Mouse (Mus musculus): ENCODE results near the gene Cdyl2.

Cdyl2 gene

GRCm38 (mm10) chr8:116732684-116733647 lies at the start of gene Cdyl2:
Gene Cdyl2, minus strand, starts transcription at chr8:116732991.
- no peak for DNase-seq (ENCODE audit: low read depth, low spot score)

- no peak for DNase-seq (ENCODE audit: low read depth, low spot score)
These were observed 47.8 kb upstream of the Cdyl2 start for GRCm38 (mm10) chr8:116780594-116780993.

GRCm38 (mm10) chr8:116774220-116774619 lies 41.4 kb upstream of the Cdyl2 start:
- DNase-seq (ENCODE audit: low read depth, low spot score), result no peak

GRCm38 (mm10) chr8:116772727-116773126 lies 39.9 kb upstream of the Cdyl2 start:
- DNase-seq (ENCODE audit: low read depth, low spot score), result no peak

GRCm38 (mm10) chr8:116771797-116772343 lies 39.1 kb upstream of the Cdyl2 start:
- no peak for DNase-seq (ENCODE audit: low read depth, low spot score)

GRCm38 (mm10) chr8:116770756-116771155 lies 38.0 kb upstream of the Cdyl2 start:
- DNase-seq (ENCODE audit: low read depth, low spot score), result no peak

- no peak for DNase-seq (ENCODE audit: low read depth, low spot score)
These were observed 23.4 kb upstream of the Cdyl2 start for GRCm38 (mm10) chr8:116756174-116756573.

GRCm38 (mm10) chr8:116755557-116755956 lies 22.8 kb upstream of the Cdyl2 start:
- peak; percentile 55 for DNase-seq (ENCODE audit: low read depth, low spot score)

- DNase-seq (ENCODE audit: low read depth, low spot score), result no peak
These were observed 7.9 kb upstream of the Cdyl2 start for GRCm38 (mm10) chr8:116740726-116741125.

- no peak for DNase-seq (ENCODE audit: low read depth, low spot score)
These were observed 2.5 kb upstream of the Cdyl2 start for GRCm38 (mm10) chr8:116735306-116735705.

GRCm38 (mm10) chr8:116734176-116734575 lies 1.4 kb upstream of the Cdyl2 start:
- DNase-seq (ENCODE audit: low read depth, low spot score), result no peak

- no peak for DNase-seq (ENCODE audit: low read depth, low spot score)
These were observed 840 bp upstream of the Cdyl2 start for GRCm38 (mm10) chr8:116733648-116734014.

- no peak for DNase-seq (ENCODE audit: low read depth, low spot score)
These were observed 661 bp downstream of the Cdyl2 start for GRCm38 (mm10) chr8:116731976-116732683.

GRCm38 (mm10) chr8:116721451-116721850 lies 11.3 kb downstream of the Cdyl2 start:
- DNase-seq (ENCODE audit: low read depth, low spot score), result no peak

GRCm38 (mm10) chr8:116707496-116707895 lies 25.3 kb downstream of the Cdyl2 start:
- no peak for DNase-seq (ENCODE audit: low read depth, low spot score)

GRCm38 (mm10) chr8:116702501-116702900 lies 30.3 kb downstream of the Cdyl2 start:
- DNase-seq (ENCODE audit: low read depth, low spot score), result no peak

GRCm38 (mm10) chr8:116692931-116693330 lies 39.9 kb downstream of the Cdyl2 start:
- no peak for DNase-seq (ENCODE audit: low read depth, low spot score)

- DNase-seq (ENCODE audit: low read depth, low spot score), result no peak
These were observed 43.0 kb downstream of the Cdyl2 start for GRCm38 (mm10) chr8:116689741-116690140.

- DNase-seq (ENCODE audit: low read depth, low spot score), result no peak
These were observed 56.6 kb downstream of the Cdyl2 start for GRCm38 (mm10) chr8:116676174-116676573.

- no peak for DNase-seq (ENCODE audit: low read depth, low spot score)
These were observed 58.6 kb downstream of the Cdyl2 start for GRCm38 (mm10) chr8:116673966-116674805.

GRCm38 (mm10) chr8:116673493-116673892 lies 59.3 kb downstream of the Cdyl2 start:
- DNase-seq (ENCODE audit: low read depth, low spot score), result no peak
